8 mouse cellular contexts compared by ENCODE assay signal in genomic region chr11:69065394-69065925, GRCm38 (mm10). TPM values are rescaled to one million over a fixed set of nuclear protein-coding genes. Genes with fewer than 3 reads are reported as not detected.
DNase-seq lines count a peak whose midpoint lies in the region; ATAC-seq and TF ChIP-seq lines count a peak whose summit lies in the region.

No protein-coding gene starts in this region.

- ATAC-seq in heart, embryonic 11.5 days (replicated peaks; ENCODE audit: insufficient number of reproducible peaks, low FRiP score, low TSS enrichment) = no peak
- ATAC-seq in stomach, embryonic 14.5 days (ENCODE audit: insufficient number of reproducible peaks, insufficient read depth, low FRiP score, low read depth) = no peak
- no peak for ATAC-seq in stomach, postnatal 0 days (ENCODE audit: low FRiP score, low TSS enrichment)
- no peak for ATAC-seq in liver, embryonic 13.5 days (ENCODE audit: low read depth)

- 56% methylated on average over 3 of the region's 3 CpGs for WGBS in heart, embryonic 11.5 days (ENCODE audit: insufficient replicate concordance)
- WGBS in stomach, embryonic 14.5 days = 65% methylated on average over 3 of the region's 3 CpGs
- 67% methylated on average over 3 of the region's 3 CpGs for whole genome bisulfite sequencing in stomach, postnatal 0 days
- WGBS in liver, embryonic 13.5 days (ENCODE audit: insufficient replicate concordance) = 61% methylated on average over 3 of the region's 3 CpGs

- H3K4me1 ChIP-seq in heart, embryonic 11.5 days (ENCODE audit: control insufficient read depth, insufficient read depth, low read length) = peaks cover 37% of the 10 kb centered on the region
- peaks cover 18% of the 10 kb centered on the region for H3K4me1 ChIP-seq in stomach, embryonic 14.5 days (ENCODE audit: control insufficient read depth, insufficient read depth, low read length)
- H3K4me1 ChIP-seq in stomach, postnatal 0 days (replicated peaks; ENCODE audit: control insufficient read depth, insufficient read depth) = peaks cover 4% of the 10 kb centered on the region; the same call in 1 of the 2 replicates
- H3K4me1 ChIP-seq in liver, embryonic 13.5 days (replicated peaks) = peaks cover 62% of the 10 kb centered on the region

- peak overlapping the region; percentile 43; the same call in 1 of the 2 replicates for H3K4me3 ChIP-seq in heart, embryonic 11.5 days (ENCODE audit: low read depth, low read length)
- no peak overlapping the region for H3K4me3 ChIP-seq in stomach, embryonic 14.5 days (ENCODE audit: low read depth, low read length)
- no peak overlapping the region for H3K4me3 ChIP-seq in stomach, postnatal 0 days (ENCODE audit: low read depth, low read length)
- H3K4me3 ChIP-seq in liver, embryonic 13.5 days (replicated peaks) = peak overlapping the region; percentile 57; the same call in 1 of the 2 replicates

- no peak overlapping the region for H3K27ac ChIP-seq in heart, embryonic 11.5 days (ENCODE audit: low read depth, low read length)
- no peak overlapping the region for H3K27ac ChIP-seq in stomach, embryonic 14.5 days (ENCODE audit: low read length)
- no peak overlapping the region for H3K27ac ChIP-seq in stomach, postnatal 0 days (replicated peaks)
- H3K27ac ChIP-seq in liver, embryonic 13.5 days = peak overlapping the region; percentile 68; the same call in 1 of the 2 replicates

- no peaks in the 10 kb centered on the region for H3K27me3 ChIP-seq in heart, embryonic 11.5 days (ENCODE audit: control insufficient read depth, insufficient read depth, low read length)
- no peaks in the 10 kb centered on the region for H3K27me3 ChIP-seq in stomach, embryonic 14.5 days (ENCODE audit: control insufficient read depth, insufficient read depth, low read length)
- no peaks in the 10 kb centered on the region for H3K27me3 ChIP-seq in stomach, postnatal 0 days (ENCODE audit: control insufficient read depth, insufficient read depth, low read length)
- no peaks in the 10 kb centered on the region for H3K27me3 ChIP-seq in liver, embryonic 13.5 days

- peak overlapping the region; percentile 90 for H3K4me2 ChIP-seq in heart, embryonic 11.5 days
- peak overlapping the region; percentile 89; the same call in 1 of the 2 replicates for H3K4me2 ChIP-seq in stomach, embryonic 14.5 days (replicated peaks; ENCODE audit: low read depth, low read length)
- H3K4me2 ChIP-seq in stomach, postnatal 0 days (replicated peaks; ENCODE audit: low read depth) = no peak overlapping the region
- H3K4me2 ChIP-seq in liver, embryonic 13.5 days = peak overlapping the region; percentile 81

- H3K9me3 ChIP-seq in heart, embryonic 11.5 days (replicated peaks; ENCODE audit: control insufficient read depth, low read length) = no peaks in the 10 kb centered on the region
- no peaks in the 10 kb centered on the region for H3K9me3 ChIP-seq in stomach, embryonic 14.5 days (ENCODE audit: control insufficient read depth, low read depth, low read length)
- no peaks in the 10 kb centered on the region for H3K9me3 ChIP-seq in stomach, postnatal 0 days (ENCODE audit: control insufficient read depth, low read length)
- H3K9me3 ChIP-seq in liver, embryonic 13.5 days (replicated peaks) = no peaks in the 10 kb centered on the region

- H3K36me3 ChIP-seq in heart, embryonic 11.5 days (ENCODE audit: control insufficient read depth, insufficient read depth, low read length) = no peaks in the 10 kb centered on the region
- no peaks in the 10 kb centered on the region for H3K36me3 ChIP-seq in stomach, embryonic 14.5 days (ENCODE audit: control insufficient read depth, insufficient read depth, low read length)
- H3K36me3 ChIP-seq in stomach, postnatal 0 days (ENCODE audit: control insufficient read depth, insufficient read depth, low read length) = no peaks in the 10 kb centered on the region
- H3K36me3 ChIP-seq in liver, embryonic 13.5 days = no peaks in the 10 kb centered on the region

- no peak for TF ChIP-seq EP300 in stomach, postnatal 0 days (optimal IDR thresholded peaks at IDR 0.05)

- H3K9ac ChIP-seq in heart, embryonic 11.5 days (ENCODE audit: low read depth, low read length) = no peak overlapping the region; the same call in 1 of the 2 replicates
- no peak overlapping the region for H3K9ac ChIP-seq in stomach, embryonic 14.5 days (replicated peaks; ENCODE audit: low read depth, low read length)
- H3K9ac ChIP-seq in stomach, postnatal 0 days (ENCODE audit: low read length) = no peak overlapping the region
- no peak overlapping the region; the same call in 1 of the 2 replicates for H3K9ac ChIP-seq in liver, embryonic 13.5 days

- TF ChIP-seq CTCF in stomach, postnatal 0 days (IDR thresholded peaks at IDR 0.05; ENCODE audit: low read depth) = no peak

- DNase-seq in heart, adult 9 months (ENCODE audit: low spot score in 2 of 2) = no peak
- no peak for DNase-seq in stomach, postnatal 0 days (ENCODE audit: low spot score)
- no peak for DNase-seq in liver, embryonic 13.5 days
- DNase-seq in frontal cortex, postnatal 10 days (ENCODE audit: low spot score in 2 of 2) = no peak
- no peak for DNase-seq in layer of hippocampus, adult 9-10 months (ENCODE audit: low spot score)
- no peak for DNase-seq in frontal cortex, adult 2 months (ENCODE audit: extremely low spot score in 1 of 2, low spot score in 1 of 2)

RNA-seq across cellular contexts. Expression of gene Tmem107, which starts 5.1 kb away (rescaled TPM):
- polyA plus RNA-seq in heart, embryonic 11.5 days (2014; fragmentation: Nextera tagmentation; extraction: Ambion mirVana) = 26.4 and 28.2 TPM in 2 replicates
- polyA plus RNA-seq in stomach, embryonic 14.5 days (2014; fragmentation: Nextera tagmentation; extraction: Ambion mirVana) = 59.4 and 59.8 TPM in 2 replicates
- 28.4 and 30.8 TPM in 2 replicates for polyA plus RNA-seq in stomach, postnatal 0 days (2015; fragmentation: Nextera tagmentation; extraction: Ambion mirVana)
- 30.8 and 31.7 TPM in 2 replicates for polyA plus RNA-seq in liver, embryonic 13.5 days (2015; fragmentation: Nextera tagmentation; extraction: Ambion mirVana)
- 22.0 and 23.5 TPM in 2 replicates for polyA plus RNA-seq in frontal cortex, adult 2 months (2012; rRNA removed)

RNA-seq across cellular contexts. Expression of gene Borcs6, which starts 5.9 kb away (rescaled TPM):
- polyA plus RNA-seq in heart, embryonic 11.5 days (2014; fragmentation: Nextera tagmentation; extraction: Ambion mirVana) = 7.7 and 9.8 TPM in 2 replicates
- polyA plus RNA-seq in stomach, embryonic 14.5 days (2014; fragmentation: Nextera tagmentation; extraction: Ambion mirVana) = 9.2 and 11.0 TPM in 2 replicates
- 14.6 and 16.7 TPM in 2 replicates for polyA plus RNA-seq in stomach, postnatal 0 days (2015; fragmentation: Nextera tagmentation; extraction: Ambion mirVana)
- 3.5 TPM in 2 replicates for polyA plus RNA-seq in liver, embryonic 13.5 days (2015; fragmentation: Nextera tagmentation; extraction: Ambion mirVana)
- polyA plus RNA-seq in frontal cortex, adult 2 months (2012; rRNA removed) = 28.6 and 32.0 TPM in 2 replicates

RNA-seq across cellular contexts. Expression of gene Aurkb, which starts 20.0 kb away (rescaled TPM):
- 89.2 and 89.6 TPM in 2 replicates for polyA plus RNA-seq in heart, embryonic 11.5 days (2014; fragmentation: Nextera tagmentation; extraction: Ambion mirVana)
- 147 and 153 TPM in 2 replicates for polyA plus RNA-seq in stomach, embryonic 14.5 days (2014; fragmentation: Nextera tagmentation; extraction: Ambion mirVana)
- polyA plus RNA-seq in stomach, postnatal 0 days (2015; fragmentation: Nextera tagmentation; extraction: Ambion mirVana) = 24.7 and 34.0 TPM in 2 replicates
- 116 and 123 TPM in 2 replicates for polyA plus RNA-seq in liver, embryonic 13.5 days (2015; fragmentation: Nextera tagmentation; extraction: Ambion mirVana)
- polyA plus RNA-seq in frontal cortex, adult 2 months (2012; rRNA removed) = 0.96 and 1.1 TPM in 2 replicates

RNA-seq across cellular contexts. Expression of gene Vamp2, which starts 22.8 kb away (rescaled TPM):
- 89.7 and 94.7 TPM in 2 replicates for polyA plus RNA-seq in heart, embryonic 11.5 days (2014; fragmentation: Nextera tagmentation; extraction: Ambion mirVana)
- polyA plus RNA-seq in stomach, embryonic 14.5 days (2014; fragmentation: Nextera tagmentation; extraction: Ambion mirVana) = 104 and 107 TPM in 2 replicates
- 43.0 and 53.7 TPM in 2 replicates for polyA plus RNA-seq in stomach, postnatal 0 days (2015; fragmentation: Nextera tagmentation; extraction: Ambion mirVana)
- 12.5 and 15.9 TPM in 2 replicates for polyA plus RNA-seq in liver, embryonic 13.5 days (2015; fragmentation: Nextera tagmentation; extraction: Ambion mirVana)
- polyA plus RNA-seq in frontal cortex, adult 2 months (2012; rRNA removed) = 1,200 and 1,339 TPM in 2 replicates

RNA-seq across cellular contexts. Expression of gene Per1, which starts 29.6 kb away (rescaled TPM):
- 6.2 and 6.3 TPM in 2 replicates for polyA plus RNA-seq in heart, embryonic 11.5 days (2014; fragmentation: Nextera tagmentation; extraction: Ambion mirVana)
- 10.5 and 15.1 TPM in 2 replicates for polyA plus RNA-seq in stomach, embryonic 14.5 days (2014; fragmentation: Nextera tagmentation; extraction: Ambion mirVana)
- 7.7 and 13.1 TPM in 2 replicates for polyA plus RNA-seq in stomach, postnatal 0 days (2015; fragmentation: Nextera tagmentation; extraction: Ambion mirVana)
- polyA plus RNA-seq in liver, embryonic 13.5 days (2015; fragmentation: Nextera tagmentation; extraction: Ambion mirVana) = 1.9 TPM in 2 replicates
- 42.7 and 55.8 TPM in 2 replicates for polyA plus RNA-seq in frontal cortex, adult 2 months (2012; rRNA removed)

Comparison
In these comparisons a context has a peak if more than half of its experiments do, and no peak if none do; other contexts are left out.
1. H3K4me3 ChIP-seq: peak in heart, embryonic 11.5 days (single experiment) and liver, embryonic 13.5 days (single experiment); none in stomach, embryonic 14.5 days (single experiment) and stomach, postnatal 0 days (single experiment).
2. RNA of gene Aurkb, which starts 20.0 kb away (polyA plus RNA-seq): 147 to 153 TPM in stomach, embryonic 14.5 days, 116 to 123 TPM in liver, embryonic 13.5 days, 89.2 to 89.6 TPM in heart, embryonic 11.5 days and 24.7 to 34.0 TPM in stomach, postnatal 0 days; 0.96 to 1.1 TPM in frontal cortex, adult 2 months; every median in the first group is over 10 times any median in the second.